Mouse (Mus musculus): ENCODE measurements around the gene Zfp36l1. TPM values are rescaled to one million over a fixed set of nuclear protein-coding genes. Genes with fewer than 3 reads are reported as not detected.

Gene Zfp36l1
- total RNA-seq (2021): 10 to 100 TPM; 35.2 to 39.4 TPM
- long read RNA-seq, experiment 1, transcript Zfp36l1-201 (2 exons, 2,990 nt): major isoform, 6 of 18 reads
- long read RNA-seq, experiment 1, partial matches to known transcripts: 0 of 18 reads
- long read RNA-seq, experiment 1, other reads (novel, unspliced or antisense): 12 of 18 reads
- long read RNA-seq, experiment 2, partial matches to known transcripts: 0 of 8 reads
- long read RNA-seq, experiment 2, other reads (novel, unspliced or antisense): 4 of 8 reads

GRCm38 (mm10) chr12:80112852-80113551, at the start of gene Zfp36l1:
Zfp36l1 (minus strand) TSS chr12:80113013.
- peak; percentile 69 to 72 for DNase-seq (ENCODE audit: low spot score in 2 of 2)
- peak within 1 kb of the TSS; percentile 97 for H3K4me3 ChIP-seq
- no peak for TF ChIP-seq CTCF (conservative IDR thresholded peaks at IDR 0.05)
- peak within 1 kb of the TSS; percentile 99 for H3K27ac ChIP-seq

GRCm38 (mm10) chr12:80162448-80162847, 49.6 kb upstream of the Zfp36l1 start:
- Histone ChIP-seq H3K27ac (no peak overlapping the region), H3K4me3 (no peak overlapping the region)
- no peak for DNase-seq (ENCODE audit: low spot score in 2 of 2)
- TF ChIP-seq CTCF (conservative IDR thresholded peaks at IDR 0.05): peak; percentile 61

GRCm38 (mm10) chr12:80157675-80158074, 44.9 kb upstream of the Zfp36l1 start:
- TF ChIP-seq CTCF (conservative IDR thresholded peaks at IDR 0.05): peak; percentile 95
- peak in 1 of 2 experiments; percentile 41 for DNase-seq (ENCODE audit: low spot score in 2 of 2)
- no peak overlapping the region for H3K4me3 ChIP-seq
- H3K27ac ChIP-seq: no peak overlapping the region

- DNase-seq (ENCODE audit: low spot score in 2 of 2): no peak
- peak; percentile 86 for TF ChIP-seq CTCF (conservative IDR thresholded peaks at IDR 0.05)
- H3K4me3 ChIP-seq: no peak overlapping the region
- H3K27ac ChIP-seq: no peak overlapping the region
Measured at GRCm38 (mm10) chr12:80153687-80154326, 41.0 kb upstream of the Zfp36l1 start.

- H3K27ac ChIP-seq: no peak overlapping the region
Measured at GRCm38 (mm10) chr12:80153078-80153477, 40.3 kb upstream of the Zfp36l1 start.

GRCm38 (mm10) chr12:80151821-80152220, 39.0 kb upstream of the Zfp36l1 start:
- H3K4me3 ChIP-seq: no peak overlapping the region
- DNase-seq (ENCODE audit: low spot score in 2 of 2): no peak
- no peak overlapping the region for H3K27ac ChIP-seq
- peak; percentile 62 for TF ChIP-seq CTCF (conservative IDR thresholded peaks at IDR 0.05)

More at GRCm38 (mm10) chr12:80153078-80153477, 40.3 kb upstream of the Zfp36l1 start:
- no peak for DNase-seq (ENCODE audit: low spot score in 2 of 2)
- TF ChIP-seq CTCF (conservative IDR thresholded peaks at IDR 0.05): peak; percentile 32
- no peak overlapping the region for H3K4me3 ChIP-seq

GRCm38 (mm10) chr12:80150624-80151023, 37.8 kb upstream of the Zfp36l1 start:
- TF ChIP-seq CTCF (conservative IDR thresholded peaks at IDR 0.05): no peak
- no peak overlapping the region for H3K27ac ChIP-seq

GRCm38 (mm10) chr12:80147563-80148214, 34.9 kb upstream of the Zfp36l1 start:
- Histone ChIP-seq H3K27ac (no peak overlapping the region), H3K4me3 (no peak overlapping the region)
- no peak for DNase-seq (ENCODE audit: low spot score in 2 of 2)
- no peak for TF ChIP-seq CTCF (conservative IDR thresholded peaks at IDR 0.05)

More at GRCm38 (mm10) chr12:80150624-80151023, 37.8 kb upstream of the Zfp36l1 start:
- H3K4me3 ChIP-seq: no peak overlapping the region
- DNase-seq (ENCODE audit: low spot score in 2 of 2): no peak

- Histone ChIP-seq H3K27ac (no peak overlapping the region), H3K4me3 (no peak overlapping the region)
- peak; percentile 90 for TF ChIP-seq CTCF (conservative IDR thresholded peaks at IDR 0.05)
- DNase-seq (ENCODE audit: low spot score in 2 of 2): peak; percentile 50 to 70
Measured at GRCm38 (mm10) chr12:80146227-80147223, 33.7 kb upstream of the Zfp36l1 start.

- DNase-seq (ENCODE audit: low spot score in 2 of 2): no peak
- Histone ChIP-seq H3K4me3 (no peak overlapping the region), H3K27ac (no peak overlapping the region)
- no peak for TF ChIP-seq CTCF (conservative IDR thresholded peaks at IDR 0.05)
Measured at GRCm38 (mm10) chr12:80145365-80145764, 32.6 kb upstream of the Zfp36l1 start.

GRCm38 (mm10) chr12:80144846-80145245, 32.0 kb upstream of the Zfp36l1 start:
- DNase-seq (ENCODE audit: low spot score in 2 of 2): no peak
- H3K27ac ChIP-seq: no peak overlapping the region
- TF ChIP-seq CTCF (conservative IDR thresholded peaks at IDR 0.05): no peak

GRCm38 (mm10) chr12:80141470-80141869, 28.7 kb upstream of the Zfp36l1 start:
- Histone ChIP-seq H3K27ac (no peak overlapping the region), H3K4me3 (no peak overlapping the region)
- peak; percentile 93 for TF ChIP-seq CTCF (conservative IDR thresholded peaks at IDR 0.05)
- peak in 1 of 2 experiments; percentile 58 for DNase-seq (ENCODE audit: low spot score in 2 of 2)

More at GRCm38 (mm10) chr12:80144846-80145245, 32.0 kb upstream of the Zfp36l1 start:
- no peak overlapping the region for H3K4me3 ChIP-seq

All from layer of hippocampus, adult 2 months (tissue).